11 mouse cellular contexts compared by ENCODE assay signal in genomic region chr2:129911203-129911921, GRCm38 (mm10).
A peak's percentile ranks its signal among the peaks of the same experiment; 100 is the strongest.
DNase-seq lines count a peak whose midpoint lies in the region; ATAC-seq lines count a peak whose summit lies in the region.
"Had no signal": no experiment of that assay in that cellular context is flagged by ENCODE, and none has a peak within 500 bp of the region (broad histone marks: within the 10 kb centered on the region; RNA-seq: fewer than 3 reads in every experiment).

No protein-coding gene starts in this region.

- ATAC-seq in intestine, embryonic 15.5 days, result peak; percentile 63
- no peak for ATAC-seq in midbrain, embryonic 12.5 days (ENCODE audit: low FRiP score, low read depth)

- DNase-seq in heart, adult 11 months, result peak; percentile 73
- DNase-seq in heart, adult 18-20 months, result no peak
- DNase-seq in embryo, embryonic 11 days, result peak; percentile 44
- no peak for DNase-seq in c-Kit-positive CD71-positive TER-119-positive erythroid progenitor cells, embryonic 14.5 days (ENCODE audit: low spot score)
- DNase-seq in ovary, postnatal 36 days (ENCODE audit: low spot score), result no peak
- no peak for DNase-seq in adrenal gland, postnatal 14 days
- DNase-seq: lung, postnatal 4 days; right cerebral cortex, postnatal 14 days had no signal

- 46% methylated on average over 19 of the region's 19 CpGs for WGBS in intestine, embryonic 15.5 days
- 33% methylated on average over 19 of the region's 19 CpGs for WGBS in midbrain, embryonic 12.5 days

- no peaks in the 10 kb centered on the region for H3K36me3 ChIP-seq in intestine, embryonic 15.5 days
- no peaks in the 10 kb centered on the region for H3K36me3 ChIP-seq in midbrain, embryonic 12.5 days
- H3K36me3 ChIP-seq: neural tube, embryonic 13.5 days had no signal

- H3K27ac ChIP-seq in intestine, embryonic 15.5 days, result no peak overlapping the region
- no peak overlapping the region for H3K27ac ChIP-seq in midbrain, embryonic 12.5 days (replicated peaks)
- H3K27ac ChIP-seq: neural tube, embryonic 13.5 days had no signal

- H3K9me3 ChIP-seq in intestine, embryonic 15.5 days, result no peaks in the 10 kb centered on the region
- no peaks in the 10 kb centered on the region for H3K9me3 ChIP-seq in midbrain, embryonic 12.5 days
- H3K9me3 ChIP-seq: neural tube, embryonic 13.5 days had no signal

- no peaks in the 10 kb centered on the region for H3K27me3 ChIP-seq in intestine, embryonic 15.5 days (replicated peaks)
- H3K27me3 ChIP-seq in midbrain, embryonic 12.5 days, result peaks cover 57% of the 10 kb centered on the region
- H3K27me3 ChIP-seq: neural tube, embryonic 13.5 days had no signal

- H3K4me2 ChIP-seq in intestine, embryonic 15.5 days (replicated peaks), result no peak overlapping the region; the same call in 1 of the 2 replicates
- peak overlapping the region; percentile 33 for H3K4me2 ChIP-seq in midbrain, embryonic 12.5 days (replicated peaks)
- H3K4me2 ChIP-seq: neural tube, embryonic 13.5 days had no signal

- peaks cover 10% of the 10 kb centered on the region for H3K4me1 ChIP-seq in intestine, embryonic 15.5 days (replicated peaks)
- peaks cover 21% of the 10 kb centered on the region for H3K4me1 ChIP-seq in midbrain, embryonic 12.5 days

- H3K4me3 ChIP-seq in intestine, embryonic 15.5 days (replicated peaks), result no peak overlapping the region
- no peak overlapping the region for H3K4me3 ChIP-seq in midbrain, embryonic 12.5 days
- H3K4me3 ChIP-seq: neural tube, embryonic 13.5 days had no signal

- H3K9ac ChIP-seq in intestine, embryonic 15.5 days, result no peak overlapping the region
- H3K9ac ChIP-seq in midbrain, embryonic 12.5 days (replicated peaks), result no peak overlapping the region
- H3K9ac ChIP-seq: neural tube, embryonic 13.5 days had no signal

Comparison
In these comparisons a context has a peak if more than half of its experiments do, and no peak if none do; other contexts are left out.
1. DNase-seq: peak in heart, adult 11 months (single experiment) and embryo, embryonic 11 days (single experiment); none in heart, adult 18-20 months (0 of 2), c-Kit-positive CD71-positive TER-119-positive erythroid progenitor cells, embryonic 14.5 days (single experiment), ovary, postnatal 36 days (single experiment) and adrenal gland, postnatal 14 days (single experiment).